Comparison of ENCODE assay signal across 8 mouse cellular contexts in genomic region chr11:72302230-72302629, GRCm38 (mm10). TPM values are rescaled to one million over a fixed set of nuclear protein-coding genes. Genes with fewer than 3 reads are reported as not detected.
DNase-seq lines count a peak whose midpoint lies in the region; ATAC-seq lines count a peak whose summit lies in the region.

No protein-coding gene starts in this region.

- intact Hi-C loops in heart, postnatal 25 days (cut with DNase I): no loop called here

- no peaks in the 10 kb centered on the region for H3K27me3 ChIP-seq in midbrain, embryonic 15.5 days (replicated peaks)

- peak; percentile 50 for DNase-seq in retina, postnatal 1 day
- no peak for DNase-seq in retina, embryonic 14.5 days (ENCODE audit: low spot score)
- peak; percentile 42 for DNase-seq in heart, postnatal 25 days (ENCODE audit: low spot score)
- peak; percentile 66 for DNase-seq in left cerebral cortex, adult 11 months (ENCODE audit: low spot score)

- peak; percentile 55 for ATAC-seq in erythroid progenitor cell, adult 5-6 weeks (replicated peaks; ENCODE audit: low FRiP score, poor library complexity, severe bottlenecking)
- ATAC-seq in megakaryocyte-erythroid progenitor cell, adult 5-6 weeks (replicated peaks; ENCODE audit: low FRiP score, low TSS enrichment, poor library complexity, severe bottlenecking): 0 out of 2 replicates have a peak, but pooled peaks have one; percentile 31
- no peak for ATAC-seq in granulocyte monocyte progenitor cell, adult 5-6 weeks (replicated peaks; ENCODE audit: poor library complexity, severe bottlenecking)
- no peak for ATAC-seq in midbrain, embryonic 15.5 days (replicated peaks)

- no peak overlapping the region for H3K9ac ChIP-seq in midbrain, embryonic 15.5 days

- no peaks in the 10 kb centered on the region for H3K9me3 ChIP-seq in midbrain, embryonic 15.5 days

- H3K27ac ChIP-seq in midbrain, embryonic 15.5 days: no peak overlapping the region

- H3K4me3 ChIP-seq in midbrain, embryonic 15.5 days: no peak overlapping the region

- no peaks in the 10 kb centered on the region for H3K4me1 ChIP-seq in midbrain, embryonic 15.5 days

- no peak overlapping the region for H3K4me2 ChIP-seq in midbrain, embryonic 15.5 days

- 78% methylated on average over 7 of the region's 7 CpGs for WGBS in midbrain, embryonic 15.5 days

- no peaks in the 10 kb centered on the region for H3K36me3 ChIP-seq in midbrain, embryonic 15.5 days (replicated peaks)

RNA-seq across cellular contexts. Expression of gene Xaf1, which starts 0.8 kb away (rescaled TPM):
- total RNA-seq in erythroid progenitor cell, adult 5-6 weeks (2015; ENCODE audit: low replicate concordance): 13.0 and 74.6 TPM in 2 replicates
- 18.9 and 26.5 TPM in 2 replicates for total RNA-seq in erythroid progenitor cell, adult 5-6 weeks (2017; ENCODE audit: low replicate concordance)
- total RNA-seq in heart, postnatal 25 days (2021): 10 to 100 TPM; 10.7 to 12.0 TPM
- 11.1 and 27.1 TPM in 2 replicates for total RNA-seq in megakaryocyte-erythroid progenitor cell, adult 5-6 weeks (2014; fragmentation: Nextera tagmentation)
- 10.1 and 11.1 TPM in 2 replicates for total RNA-seq in megakaryocyte-erythroid progenitor cell, adult 5-6 weeks (2017)
- 3.6 and 8.9 TPM in 2 replicates for total RNA-seq in granulocyte monocyte progenitor cell, adult 5-6 weeks (2014; fragmentation: Nextera tagmentation)
- 2.0 and 11.7 TPM in 2 replicates for total RNA-seq in granulocyte monocyte progenitor cell, adult 5-6 weeks (2017)
- 2.0 and 2.1 TPM in 2 replicates for polyA plus RNA-seq in midbrain, embryonic 15.5 days (2015; fragmentation: Nextera tagmentation; extraction: Ambion mirVana)

RNA-seq across cellular contexts. Expression of gene Fbxo39, which starts 12.0 kb away (rescaled TPM):
- total RNA-seq in erythroid progenitor cell, adult 5-6 weeks (2015; ENCODE audit: low replicate concordance): not detected in 2 replicates
- not detected in 2 replicates for total RNA-seq in erythroid progenitor cell, adult 5-6 weeks (2017; ENCODE audit: low replicate concordance)
- not detected for total RNA-seq in heart, postnatal 25 days (2021)
- not detected in 2 replicates for total RNA-seq in megakaryocyte-erythroid progenitor cell, adult 5-6 weeks (2014; fragmentation: Nextera tagmentation)
- not detected in 2 replicates for total RNA-seq in megakaryocyte-erythroid progenitor cell, adult 5-6 weeks (2017)
- total RNA-seq in granulocyte monocyte progenitor cell, adult 5-6 weeks (2014; fragmentation: Nextera tagmentation): not detected in 2 replicates
- not detected in 2 replicates for total RNA-seq in granulocyte monocyte progenitor cell, adult 5-6 weeks (2017)
- not detected in 2 replicates for polyA plus RNA-seq in midbrain, embryonic 15.5 days (2015; fragmentation: Nextera tagmentation; extraction: Ambion mirVana)

RNA-seq across cellular contexts. Expression of gene Slc13a5, which starts 35.2 kb away (rescaled TPM):
- not detected in 2 replicates for total RNA-seq in erythroid progenitor cell, adult 5-6 weeks (2015; ENCODE audit: low replicate concordance)
- total RNA-seq in erythroid progenitor cell, adult 5-6 weeks (2017; ENCODE audit: low replicate concordance): not detected in 2 replicates
- not detected for total RNA-seq in heart, postnatal 25 days (2021)
- total RNA-seq in megakaryocyte-erythroid progenitor cell, adult 5-6 weeks (2014; fragmentation: Nextera tagmentation): not detected in 2 replicates
- total RNA-seq in megakaryocyte-erythroid progenitor cell, adult 5-6 weeks (2017): not detected in 2 replicates
- total RNA-seq in granulocyte monocyte progenitor cell, adult 5-6 weeks (2014; fragmentation: Nextera tagmentation): not detected in 2 replicates
- total RNA-seq in granulocyte monocyte progenitor cell, adult 5-6 weeks (2017): not detected in 2 replicates
- polyA plus RNA-seq in midbrain, embryonic 15.5 days (2015; fragmentation: Nextera tagmentation; extraction: Ambion mirVana): 1.4 and 2.8 TPM in 2 replicates

Comparison
In these comparisons a context has a peak if more than half of its experiments do, and no peak if none do; other contexts are left out.
1. ATAC-seq: peak in erythroid progenitor cell, adult 5-6 weeks (single experiment) and megakaryocyte-erythroid progenitor cell, adult 5-6 weeks (single experiment); none in granulocyte monocyte progenitor cell, adult 5-6 weeks (single experiment) and midbrain, embryonic 15.5 days (single experiment).